Mouse (Mus musculus): ENCODE results near the gene Epb41l3. TPM values are rescaled to one million over a fixed set of nuclear protein-coding genes. Genes with fewer than 3 reads are reported as not detected.

Epb41l3 gene
- polyA plus RNA-seq, 1 experiment from 2014 or later = 142 TPM

Other genes starting within 250 kb of the Epb41l3 start
- gene Tmem200c, start 249.1 kb upstream of the Epb41l3 start, polyA plus RNA-seq (2015; fragmentation: Nextera tagmentation; extraction: Ambion mirVana) = 0.10 and 0.16 TPM in 2 replicates